Mouse (Mus musculus) right cerebral cortex, adult 2 months (tissue): ENCODE results near the gene Fbln1.
"Not testable (repeated sequence)": the region's sequence is repeated elsewhere in the genome, so short reads cannot be mapped to it uniquely, and the experiment has no call there.

Experiments used
- DNase-seq, 2 experiments: peaks; one replicate each; pipeline ENCODE4 v3.0.0; 2021 to 2022; ENCODE audit warnings: low spot score in 2 of 2

The Fbln1 gene

GRCm38 (mm10) chr15:85295544-85295943 is 89.8 kb downstream of the Fbln1 start:
- no peak for DNase-seq

- DNase-seq, result peak in 1 of 2 experiments; percentile 15
Measured at GRCm38 (mm10) chr15:85295977-85296376, 90.2 kb downstream of the Fbln1 start.

- no peak for DNase-seq
Measured at GRCm38 (mm10) chr15:85296538-85296937, 90.8 kb downstream of the Fbln1 start.

GRCm38 (mm10) chr15:85298167-85298781 is 92.5 kb downstream of the Fbln1 start:
- DNase-seq, result no peak

- DNase-seq, result no peak
Measured at GRCm38 (mm10) chr15:85298946-85299345, 93.2 kb downstream of the Fbln1 start.

- DNase-seq, result no peak
Measured at GRCm38 (mm10) chr15:85303241-85303640, 97.5 kb downstream of the Fbln1 start.

DNA sequence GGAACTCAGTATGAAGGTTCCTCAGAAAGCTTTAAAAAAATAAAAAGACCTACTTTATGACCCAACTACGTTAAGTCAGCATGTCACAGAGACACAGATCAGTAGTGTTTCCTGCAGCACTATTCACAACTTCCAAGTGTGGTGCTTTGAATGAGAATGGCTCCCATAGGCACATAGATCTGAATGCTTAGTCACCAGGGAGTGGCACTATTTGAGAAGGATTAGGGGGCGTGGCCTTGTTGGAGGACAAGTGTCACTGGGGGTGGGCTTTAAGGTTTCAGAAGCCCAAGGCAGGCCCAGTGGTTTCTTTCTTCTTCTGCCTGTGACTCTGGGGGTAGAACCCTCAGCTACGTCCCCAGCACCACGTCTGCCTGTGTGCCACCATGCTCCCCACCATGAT is 98.2 kb downstream of the Fbln1 start:
- no peak for DNase-seq

- DNase-seq, result no peak
Measured at GRCm38 (mm10) chr15:85307061-85307660, 101.4 kb downstream of the Fbln1 start.

DNA sequence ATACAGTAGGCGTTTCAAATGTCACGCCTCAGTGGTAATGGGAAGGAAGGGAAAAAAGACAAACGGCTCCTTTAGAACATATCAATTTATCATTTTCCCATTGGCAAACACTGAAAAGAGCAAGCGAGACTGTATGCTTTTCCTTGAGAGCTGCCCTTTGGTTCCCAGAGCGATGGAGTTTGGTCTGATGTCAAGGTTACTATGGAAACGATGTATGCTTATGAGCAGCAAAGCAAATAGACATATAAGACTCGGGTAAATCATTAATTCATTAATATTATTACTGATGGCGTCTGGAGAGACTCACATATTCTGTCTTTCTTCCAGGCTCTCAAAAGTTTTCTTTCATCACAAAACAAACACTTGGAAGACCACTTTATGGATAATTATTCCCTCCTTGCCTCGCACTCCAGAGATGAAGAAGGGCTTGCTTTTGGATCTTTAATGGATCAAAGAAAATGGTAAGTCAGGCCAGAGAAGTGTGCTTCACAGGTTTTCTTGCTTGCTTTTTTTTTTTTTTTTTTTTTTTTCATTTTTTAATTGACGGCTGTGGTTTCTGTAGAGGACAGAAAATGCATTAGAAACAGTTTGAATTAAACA is 105.4 kb downstream of the Fbln1 start:
- no peak for DNase-seq

DNA sequence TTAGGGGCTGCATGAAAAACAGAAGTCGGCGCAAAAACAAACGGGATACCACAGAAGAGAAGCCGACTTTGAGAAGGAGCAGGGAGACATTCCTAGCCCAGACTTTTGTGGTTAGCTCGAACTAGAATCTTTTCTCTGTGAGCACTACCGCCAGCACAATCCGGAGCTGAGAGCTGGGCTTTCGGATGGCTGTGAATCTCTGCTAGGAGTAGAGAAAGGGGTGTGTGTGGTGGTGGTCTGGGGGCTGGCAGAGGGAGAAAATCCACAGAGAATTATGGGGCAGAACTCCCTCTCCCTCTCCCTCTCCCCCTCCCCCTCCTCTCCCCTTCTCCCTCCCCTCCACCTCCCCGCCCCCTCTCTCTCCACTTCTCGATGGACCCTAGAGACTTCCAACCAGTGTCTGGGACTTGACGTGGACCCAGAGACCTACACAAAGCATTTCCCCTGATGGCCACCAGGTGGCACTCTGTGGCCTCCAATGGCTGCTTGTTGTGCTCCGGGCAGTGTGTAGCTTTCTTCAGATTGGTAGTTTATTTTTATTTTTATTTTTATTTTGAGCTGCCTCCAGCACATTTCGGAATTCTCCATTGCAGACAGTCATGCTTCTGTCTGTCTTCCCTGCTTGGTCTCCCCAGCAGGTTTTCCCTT is 109.8 kb downstream of the Fbln1 start:
- DNase-seq, result peak; percentile 86 to 89

DNA sequence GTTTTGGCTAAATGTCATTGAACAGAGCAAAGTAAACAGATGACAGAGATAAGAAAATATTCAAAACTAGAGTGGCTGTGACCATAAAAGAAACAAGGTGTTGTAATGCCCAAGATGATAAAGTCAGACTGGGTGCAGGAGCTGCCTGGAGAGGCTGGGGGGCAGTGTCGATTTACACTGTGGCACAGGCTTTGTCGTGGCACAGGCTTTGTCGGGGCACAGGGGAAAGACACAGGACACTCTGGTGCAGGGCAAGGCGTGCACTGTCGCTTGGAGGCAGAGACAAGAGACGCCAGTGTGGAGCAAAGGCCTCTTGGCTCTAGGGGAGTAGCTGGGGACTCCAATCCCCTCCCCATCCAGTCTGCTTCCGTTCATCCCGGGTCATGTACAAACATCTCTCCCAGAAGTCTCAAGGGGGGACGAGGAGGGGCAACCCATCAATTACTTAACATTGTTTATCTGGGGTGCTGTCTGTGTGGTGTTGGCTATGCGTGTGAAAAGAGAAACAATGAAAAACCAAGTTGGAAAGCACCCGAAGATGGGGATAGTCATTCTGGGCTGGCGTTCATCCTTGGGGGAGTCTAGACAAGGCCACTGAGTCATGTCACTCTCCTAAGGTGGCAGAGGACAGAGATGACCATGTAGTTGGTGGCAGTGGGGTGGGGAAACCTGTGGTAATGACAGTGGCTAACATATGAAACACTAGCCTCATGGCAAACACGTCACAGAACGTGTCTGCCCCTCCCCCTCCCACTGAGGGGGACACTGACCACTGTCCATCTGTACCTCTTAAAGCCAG is 110.8 kb downstream of the Fbln1 start:
- DNase-seq, result no peak

GRCm38 (mm10) chr15:85319924-85320668 is 114.3 kb downstream of the Fbln1 start:
- no peak for DNase-seq

DNA sequence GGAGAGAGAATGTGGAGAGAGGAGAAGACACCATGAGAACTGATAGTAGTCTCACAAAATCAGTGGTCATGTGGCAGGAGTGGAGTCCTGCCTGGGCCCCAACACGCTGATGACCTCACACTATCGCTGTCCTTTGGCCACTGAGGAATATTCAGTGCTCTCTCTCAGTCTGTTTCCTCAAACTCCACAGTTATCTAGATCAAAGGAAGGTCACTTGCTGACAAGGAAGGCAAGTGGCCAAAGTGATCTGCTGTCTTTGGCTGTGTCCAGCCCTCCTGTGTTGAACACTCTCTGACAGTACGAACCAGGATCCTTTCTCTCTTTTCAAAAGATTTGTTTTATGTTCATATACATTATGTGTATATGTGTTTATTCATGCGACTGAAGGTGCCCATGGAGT is 117.5 kb downstream of the Fbln1 start:
- DNase-seq, result no peak

DNA sequence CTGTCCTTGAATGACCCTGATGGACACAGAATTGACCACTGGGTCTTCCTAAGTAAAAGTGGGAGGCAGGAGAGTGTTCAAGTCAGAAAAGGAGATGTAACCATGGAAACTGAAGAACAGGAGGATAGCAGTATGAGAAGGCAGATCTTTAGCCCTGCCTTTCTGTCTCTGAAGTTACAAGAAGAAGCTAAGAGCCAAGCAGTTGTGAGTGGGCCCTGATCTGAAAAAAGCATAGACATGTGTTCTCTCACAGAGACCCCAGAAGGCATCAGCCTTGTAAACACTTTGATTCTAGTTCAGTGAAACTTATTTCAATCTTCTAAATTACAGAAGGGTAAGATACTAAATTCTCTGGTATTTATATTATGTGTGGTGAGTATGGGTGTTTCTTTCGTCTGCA is 118.7 kb downstream of the Fbln1 start:
- DNase-seq, result no peak

DNA sequence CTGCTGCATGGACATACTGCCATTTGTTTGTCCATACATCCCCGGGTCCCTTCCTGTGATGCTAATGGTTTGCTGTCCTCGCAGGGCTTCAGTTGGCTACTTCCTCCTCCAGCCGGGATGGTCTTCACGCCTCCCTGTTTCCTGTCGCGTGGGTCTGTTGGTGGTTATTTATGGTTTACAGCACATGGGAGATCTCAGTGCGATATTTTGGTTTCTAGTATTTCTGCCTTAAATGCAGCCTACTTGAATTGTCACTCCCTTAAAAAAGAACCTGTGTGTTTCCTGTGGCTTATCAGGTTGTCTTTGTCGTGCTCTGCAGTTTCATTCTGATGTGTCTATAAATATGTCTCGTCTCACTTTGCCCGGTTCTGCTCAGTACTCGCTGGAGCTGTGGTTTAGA is 122.1 kb downstream of the Fbln1 start:
- DNase-seq, result peak; percentile 71 to 73

DNA sequence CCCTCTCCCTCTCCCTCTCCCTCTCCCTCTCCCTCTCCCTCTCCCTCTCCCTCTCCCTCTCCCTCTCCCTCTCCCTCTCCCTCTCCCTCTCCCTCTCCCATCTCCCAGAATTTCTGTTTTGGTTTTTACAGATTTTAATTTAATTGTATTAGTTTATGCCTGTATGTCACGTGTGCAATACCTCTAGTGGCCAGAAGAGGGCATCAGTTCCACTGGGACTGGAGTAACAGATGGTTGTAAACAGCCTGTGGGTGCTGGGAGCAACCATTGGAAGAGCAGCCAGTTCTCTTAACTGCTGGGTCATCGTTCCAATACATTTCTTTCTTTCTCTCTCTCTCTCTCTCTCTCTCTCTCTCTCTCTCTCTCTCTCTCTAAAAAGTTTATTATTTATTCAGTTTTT is 122.7 kb downstream of the Fbln1 start:
- not testable (repeated sequence) for DNase-seq

DNA sequence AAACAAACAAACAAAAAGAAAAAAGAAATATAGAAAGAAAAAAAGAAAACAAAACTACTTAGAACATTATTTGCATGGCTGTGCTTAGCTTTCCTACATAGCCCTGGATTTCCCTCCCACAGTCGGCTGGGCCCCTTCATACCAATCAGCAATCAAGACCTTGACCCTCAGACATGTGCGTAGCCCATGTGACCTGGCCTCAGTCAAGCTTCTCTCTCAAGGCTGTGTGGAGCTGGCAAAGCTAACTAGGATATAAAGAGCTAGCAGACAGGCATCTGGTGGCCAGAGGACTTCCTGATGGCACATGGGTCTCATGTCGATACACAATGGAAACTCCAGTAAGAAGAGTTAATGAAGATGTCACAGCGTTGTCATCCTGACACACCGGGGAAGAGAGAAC is 123.3 kb downstream of the Fbln1 start:
- no peak for DNase-seq

DNA sequence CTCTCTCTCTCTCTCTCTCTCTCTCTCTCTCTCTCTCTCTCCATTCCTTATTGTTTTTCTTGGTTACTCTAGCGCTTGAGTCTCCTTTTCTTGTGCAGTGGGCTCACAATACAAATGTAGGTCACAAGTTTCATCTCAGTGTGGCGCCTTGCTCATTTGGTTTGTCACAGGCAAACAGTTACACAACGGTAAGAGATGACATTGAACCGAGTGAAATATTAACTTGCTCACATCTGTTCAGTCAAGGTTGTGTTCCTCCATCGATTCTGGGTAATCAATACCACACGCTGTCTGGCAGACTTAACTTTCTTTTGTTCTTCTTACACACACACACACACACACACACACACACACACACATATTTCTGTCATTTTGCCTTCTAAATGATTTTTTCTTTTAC is 124.3 kb downstream of the Fbln1 start:
- DNase-seq, result no peak

GRCm38 (mm10) chr15:85333511-85333910 is 127.8 kb downstream of the Fbln1 start:
- DNase-seq, result not testable (repeated sequence)

DNA sequence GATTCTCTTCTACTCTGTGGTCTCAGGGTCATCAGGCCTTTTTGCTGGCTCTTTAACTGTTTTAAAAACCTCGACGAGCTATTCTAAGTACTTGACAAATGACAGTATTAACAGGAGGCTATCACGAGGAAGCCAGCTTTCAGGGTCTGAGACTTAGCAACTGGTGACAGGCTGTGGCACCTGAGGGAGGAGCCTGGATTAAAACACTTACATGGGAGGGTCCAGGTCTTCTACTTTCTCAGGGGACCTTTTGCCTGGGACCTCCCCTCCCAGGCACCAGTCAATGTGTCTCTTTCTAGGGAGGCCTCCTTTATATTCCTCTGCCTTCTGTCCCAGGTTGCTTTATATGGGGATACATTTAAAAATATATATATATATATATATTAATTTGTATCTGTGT is 128.5 kb downstream of the Fbln1 start:
- no peak for DNase-seq

DNA sequence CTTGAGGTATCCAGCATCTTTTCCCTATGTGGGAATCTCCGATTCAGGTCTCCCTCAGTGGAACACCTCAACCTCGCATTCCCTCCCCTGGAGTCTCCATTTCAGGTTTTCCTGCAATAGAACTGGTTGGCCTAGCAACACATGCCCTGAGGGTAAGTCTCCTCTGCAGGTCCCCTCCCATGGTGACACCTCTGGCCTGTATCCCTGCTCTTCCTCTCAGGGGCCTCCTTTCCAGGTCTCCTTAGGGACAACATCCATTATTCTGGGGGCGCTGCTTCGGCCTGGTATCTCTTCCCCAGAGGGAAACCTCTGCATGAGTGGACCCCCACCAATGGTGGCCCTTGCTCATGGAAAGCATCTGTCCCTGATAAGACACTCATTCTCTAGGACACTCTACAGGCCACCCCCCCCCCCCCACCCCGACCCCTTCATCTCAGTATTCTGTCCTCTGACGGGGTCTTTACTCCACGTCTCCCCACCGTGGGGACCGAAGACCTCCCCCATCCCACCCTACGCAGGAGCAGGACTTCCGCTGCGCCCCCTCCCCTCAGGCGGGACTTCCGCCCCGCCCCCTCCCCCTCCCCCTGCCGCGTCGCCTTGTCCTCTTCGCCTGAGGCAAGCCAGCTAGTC is 130.0 kb downstream of the Fbln1 start, which contains the start of gene Atxn10:
Gene Atxn10 (plus strand): TSS at position 575 of the 630 bp plus-strand sequence.
- DNase-seq, result peak in 1 of 2 experiments; percentile 12
